Mouse (Mus musculus) myocyte (in vitro differentiated cells): Measurements from ENCODE around the gene Nos1.

Source experiments
- CEBPB ChIP-seq: IDR thresholded peaks from 2 replicates; pipeline ENCODE4 v1.6.1; 2011; ENCODE audit warnings: mild to moderate bottlenecking, moderate library complexity; ENCODE audit not compliant: poor library complexity, insufficient read depth, severe bottlenecking
- E2F4 ChIP-seq: IDR thresholded peaks from one replicate; pipeline ENCODE4 v1.6.1; 2011; ENCODE audit warnings: mild to moderate bottlenecking, control low read depth, moderate library complexity; ENCODE audit not compliant: insufficient read depth
- MAX ChIP-seq: IDR thresholded peaks from one replicate; pipeline ENCODE4 v1.6.1; 2011; ENCODE audit warnings: low read depth, mild to moderate bottlenecking, control low read depth
- MYOD1 ChIP-seq, 3 experiments: IDR thresholded peaks; one replicate each; pipeline ENCODE4 v1.6.1; 2011; ENCODE audit warnings: control low read depth in 2 of 3, low read depth in 2 of 3, mild to moderate bottlenecking in 2 of 3, moderate library complexity in 1 of 3; ENCODE audit not compliant: insufficient read length in 2 of 3, control insufficient read depth in 1 of 3
- MYOG ChIP-seq, 3 experiments: IDR thresholded peaks; one replicate each; pipeline ENCODE4 v1.6.1; 2011; ENCODE audit warnings: control low read depth in 2 of 3, low read depth in 2 of 3, mild to moderate bottlenecking in 2 of 3; ENCODE audit not compliant: insufficient read length in 2 of 3, control insufficient read depth in 1 of 3, insufficient read depth in 1 of 3
- POLR2A ChIP-seq: IDR thresholded peaks from one replicate; pipeline ENCODE4 v1.6.1; 2011; ENCODE audit warnings: low read depth, mild to moderate bottlenecking, control low read depth, moderate library complexity; ENCODE audit not compliant: insufficient read length
- POLR2AphosphoS2 ChIP-seq: IDR thresholded peaks from one replicate; pipeline ENCODE4 v1.6.1; 2011; ENCODE audit warnings: low read depth, control low read depth; ENCODE audit not compliant: insufficient read length
- REST ChIP-seq: IDR thresholded peaks from one replicate; pipeline ENCODE4 v1.6.1; 2011; ENCODE audit warnings: mild to moderate bottlenecking, control low read depth, moderate library complexity; ENCODE audit not compliant: insufficient read depth, insufficient read length
- SRF ChIP-seq: IDR thresholded peaks from one replicate; pipeline ENCODE4 v1.6.1; 2011; ENCODE audit warnings: low read depth; ENCODE audit not compliant: control insufficient read depth, insufficient read length
- TCF12 ChIP-seq: IDR thresholded peaks from one replicate; pipeline ENCODE4 v1.6.1; 2011; ENCODE audit warnings: mild to moderate bottlenecking, control low read depth; ENCODE audit not compliant: poor library complexity, insufficient read depth, severe bottlenecking
- TCF3 ChIP-seq: IDR thresholded peaks from one replicate; pipeline ENCODE4 v1.6.1; 2011; ENCODE audit warnings: low read depth, control low read depth; ENCODE audit not compliant: insufficient read length
- USF1 ChIP-seq: IDR thresholded peaks from one replicate; pipeline ENCODE4 v1.6.1; 2011; ENCODE audit warnings: low read depth, mild to moderate bottlenecking, control low read depth, moderate library complexity

DNA sequence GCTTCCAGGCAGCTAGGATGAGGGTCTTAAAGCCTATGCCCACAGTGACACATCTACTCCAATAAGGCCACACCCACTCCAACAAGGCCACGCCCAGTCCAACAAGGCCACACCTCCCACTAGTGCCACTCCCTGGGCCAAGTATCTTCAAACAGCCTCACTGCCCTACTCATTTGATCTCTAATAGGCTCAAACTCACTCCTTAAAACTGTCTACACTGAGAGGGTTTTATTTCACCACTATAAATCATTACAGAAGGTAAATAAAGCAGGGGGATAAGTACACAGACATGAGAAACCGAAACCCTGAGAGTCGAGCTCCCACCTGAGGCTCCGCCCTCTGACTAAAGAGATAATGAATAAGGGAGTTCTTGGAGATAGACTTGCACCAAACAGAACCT lies 128.7 kb downstream of the Nos1 start:
- no peak for TF ChIP-seq POLR2A
- no peak for TF ChIP-seq TCF12
- TF ChIP-seq USF1, result no peak
- TF ChIP-seq MYOD1 (IDR thresholded peaks at IDR 0.05; ENCODE audit: control insufficient read depth in 1 of 3, insufficient read length in 2 of 3, low read depth in 2 of 3), result no peak
- no peak for TF ChIP-seq E2F4
- no peak for TF ChIP-seq MAX
- TF ChIP-seq MYOG (IDR thresholded peaks at IDR 0.05; ENCODE audit: control insufficient read depth in 1 of 3, insufficient read depth in 1 of 3, insufficient read length in 2 of 3, low read depth in 2 of 3), result no peak
- no peak for TF ChIP-seq CEBPB
- no peak for TF ChIP-seq POLR2AphosphoS2
- TF ChIP-seq TCF3, result no peak
- TF ChIP-seq REST, result no peak
- TF ChIP-seq SRF, result no peak
